Mouse (Mus musculus): Measurements from ENCODE around the gene Zhx3. TPM values are rescaled to one million over a fixed set of nuclear protein-coding genes. Genes with fewer than 3 reads are reported as not detected.

Zhx3 gene
- total and polyA plus RNA-seq, 2 experiments, result 12.3 to 33.5 TPM

GRCm38 (mm10) chr2:160869446-160869845 is 3.4 kb downstream of the Zhx3 start:
- Histone ChIP-seq H3K9ac (ENCODE audit: low read depth, low read length) (no peak overlapping the region), H3K79me2 (ENCODE audit: control insufficient read depth, insufficient read depth, low read length) (peaks cover 36% of the 10 kb centered on the region), H3K27ac (replicated peaks; ENCODE audit: insufficient read depth, low read depth, low read length) (no peak overlapping the region), H3K27me3 (ENCODE audit: control insufficient read depth, insufficient read depth, low read length) (no peaks in the 10 kb centered on the region), H3K36me3 (ENCODE audit: control insufficient read depth, insufficient read depth, low read length) (no peaks in the 10 kb centered on the region), H3K4me1 (ENCODE audit: control insufficient read depth, insufficient read depth, low read length) (peaks cover 28% of the 10 kb centered on the region), H3K4me3 (ENCODE audit: insufficient read depth, low read depth, low read length) (no peak overlapping the region; the same call in 1 of the 2 replicates)
- TF ChIP-seq CTCF (IDR thresholded peaks at IDR 0.05; ENCODE audit: low read depth, low read length), result no peak
- no peak for TF ChIP-seq POLR2A (IDR thresholded peaks at IDR 0.05; ENCODE audit: extremely low read depth, insufficient read depth, low read length)
- WGBS, result 15% methylated on average over 3 of the region's 3 CpGs
- peak; percentile 97 for DNase-seq (ENCODE audit: extremely low read depth, low read depth, low spot score)

DNA sequence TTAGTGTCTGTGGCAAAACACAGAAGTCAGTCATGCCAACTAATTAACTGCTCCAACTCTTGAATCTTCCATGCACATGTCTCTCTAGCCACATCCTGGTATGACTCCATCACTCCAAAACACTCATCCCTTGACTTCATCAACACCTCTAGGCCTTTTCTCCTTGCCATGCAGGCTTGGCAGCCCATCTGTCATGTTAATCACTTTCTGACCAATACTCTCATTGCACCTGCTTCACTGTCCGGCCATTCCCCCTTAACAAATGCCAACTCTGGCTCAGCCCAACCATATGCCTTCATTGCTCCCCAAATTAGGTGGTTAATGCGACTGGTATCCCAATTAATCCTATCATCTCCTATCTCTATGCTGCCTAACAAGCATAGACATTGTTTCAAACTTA is 7.5 kb downstream of the Zhx3 start:
- no peak overlapping the region for H3K4me3 ChIP-seq (ENCODE audit: insufficient read depth, low read depth, low read length)
- WGBS, result 89% methylated on average over 2 of the region's 2 CpGs
- no peak overlapping the region for H3K9ac ChIP-seq (ENCODE audit: low read depth, low read length)
- no peaks in the 10 kb centered on the region for H3K27me3 ChIP-seq (ENCODE audit: control insufficient read depth, insufficient read depth, low read length)
- H3K79me2 ChIP-seq (ENCODE audit: control insufficient read depth, insufficient read depth, low read length), result peaks cover 53% of the 10 kb centered on the region
- TF ChIP-seq POLR2A (IDR thresholded peaks at IDR 0.05; ENCODE audit: extremely low read depth, insufficient read depth, low read length), result no peak
- no peak for TF ChIP-seq CTCF (IDR thresholded peaks at IDR 0.05; ENCODE audit: low read depth, low read length)
- no peak overlapping the region; the same call in 1 of the 2 replicates for H3K27ac ChIP-seq (replicated peaks; ENCODE audit: insufficient read depth, low read depth, low read length)
- peaks cover 37% of the 10 kb centered on the region for H3K4me1 ChIP-seq (ENCODE audit: control insufficient read depth, insufficient read depth, low read length)
- H3K36me3 ChIP-seq (ENCODE audit: control insufficient read depth, insufficient read depth, low read length), result peaks cover 5% of the 10 kb centered on the region
- DNase-seq (ENCODE audit: extremely low read depth, low read depth, low spot score), result no peak

- TF ChIP-seq CTCF (IDR thresholded peaks at IDR 0.05; ENCODE audit: low read depth, low read length), result no peak
- TF ChIP-seq POLR2A (IDR thresholded peaks at IDR 0.05; ENCODE audit: extremely low read depth, insufficient read depth, low read length), result no peak
- DNase-seq (ENCODE audit: extremely low read depth, low read depth, low spot score), result no peak
- WGBS, result 87% methylated on average over 1 of the region's 1 CpGs
- peaks cover 43% of the 10 kb centered on the region for H3K4me1 ChIP-seq (ENCODE audit: control insufficient read depth, insufficient read depth, low read length)
- H3K4me3 ChIP-seq (ENCODE audit: insufficient read depth, low read depth, low read length), result no peak overlapping the region
- peaks cover 59% of the 10 kb centered on the region for H3K79me2 ChIP-seq (ENCODE audit: control insufficient read depth, insufficient read depth, low read length)
- H3K27me3 ChIP-seq (ENCODE audit: control insufficient read depth, insufficient read depth, low read length), result no peaks in the 10 kb centered on the region
- no peak overlapping the region for H3K9ac ChIP-seq (ENCODE audit: low read depth, low read length)
- peaks cover 5% of the 10 kb centered on the region for H3K36me3 ChIP-seq (ENCODE audit: control insufficient read depth, insufficient read depth, low read length)
- H3K27ac ChIP-seq (replicated peaks; ENCODE audit: insufficient read depth, low read depth, low read length), result no peak overlapping the region
These were observed 8.7 kb downstream of the Zhx3 start for GRCm38 (mm10) chr2:160864112-160864511.

GRCm38 (mm10) chr2:160860363-160860762 is 12.4 kb downstream of the Zhx3 start:
- Histone ChIP-seq H3K4me3 (ENCODE audit: insufficient read depth, low read depth, low read length) (no peak overlapping the region), H3K4me1 (ENCODE audit: control insufficient read depth, insufficient read depth, low read length) (peaks cover 35% of the 10 kb centered on the region), H3K36me3 (ENCODE audit: control insufficient read depth, insufficient read depth, low read length) (peaks cover 5% of the 10 kb centered on the region), H3K27ac (replicated peaks; ENCODE audit: insufficient read depth, low read depth, low read length) (peak overlapping the region; percentile 67), H3K9ac (ENCODE audit: low read depth, low read length) (no peak overlapping the region), H3K79me2 (ENCODE audit: control insufficient read depth, insufficient read depth, low read length) (peaks cover 45% of the 10 kb centered on the region; the same call in 1 of the 2 replicates), H3K27me3 (ENCODE audit: control insufficient read depth, insufficient read depth, low read length) (no peaks in the 10 kb centered on the region)
- 81% methylated on average over 1 of the region's 1 CpGs for WGBS
- TF ChIP-seq POLR2A (IDR thresholded peaks at IDR 0.05; ENCODE audit: extremely low read depth, insufficient read depth, low read length) (no peak), CTCF (IDR thresholded peaks at IDR 0.05; ENCODE audit: low read depth, low read length) (no peak)
- no peak for DNase-seq (ENCODE audit: extremely low read depth, low read depth, low spot score)

DNA sequence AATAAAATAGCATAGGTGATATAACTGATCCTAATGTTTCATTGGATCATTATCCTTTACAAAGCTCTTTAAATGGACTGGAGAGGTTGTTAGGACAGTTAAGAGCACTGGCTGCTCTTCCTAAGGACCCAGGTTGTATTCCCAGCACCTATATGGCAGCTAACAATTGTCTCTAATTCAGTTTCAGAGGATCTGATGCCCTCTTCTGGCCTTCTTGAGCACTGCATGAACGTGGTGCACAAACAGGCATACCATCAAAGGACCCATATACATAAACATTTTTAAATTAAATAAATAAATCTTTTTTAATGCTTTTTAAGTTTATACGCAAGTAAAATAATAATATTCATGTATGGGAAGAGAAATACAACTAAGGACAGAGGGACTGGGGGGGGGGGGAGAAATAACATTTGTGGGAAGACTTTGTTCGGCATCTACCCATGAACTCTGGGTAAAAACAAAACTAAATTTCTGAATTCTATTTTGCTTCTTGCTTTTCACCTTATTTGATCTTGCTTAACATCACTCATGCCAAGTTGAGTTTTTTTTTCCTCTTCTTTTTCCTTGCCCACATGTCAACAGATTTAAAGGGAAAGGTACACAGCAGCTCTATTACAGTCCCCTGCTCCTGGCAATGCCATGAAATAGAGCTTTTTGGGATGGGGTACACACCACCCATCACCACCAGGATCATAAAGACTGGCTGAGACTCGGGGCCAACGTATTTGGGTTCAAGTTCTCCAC is 16.3 kb downstream of the Zhx3 start:
- Histone ChIP-seq H3K4me3 (ENCODE audit: insufficient read depth, low read depth, low read length) (no peak overlapping the region), H3K27me3 (ENCODE audit: control insufficient read depth, insufficient read depth, low read length) (no peaks in the 10 kb centered on the region), H3K4me1 (ENCODE audit: control insufficient read depth, insufficient read depth, low read length) (peaks cover 38% of the 10 kb centered on the region), H3K27ac (replicated peaks; ENCODE audit: insufficient read depth, low read depth, low read length) (peak overlapping the region; percentile 78), H3K9ac (ENCODE audit: low read depth, low read length) (peak overlapping the region; percentile 61; the same call in 1 of the 2 replicates), H3K36me3 (ENCODE audit: control insufficient read depth, insufficient read depth, low read length) (no peaks in the 10 kb centered on the region; the same call in none of the 2 replicates), H3K79me2 (ENCODE audit: control insufficient read depth, insufficient read depth, low read length) (peaks cover 29% of the 10 kb centered on the region; the same call in 1 of the 2 replicates)
- peak; percentile 13; the same call in 1 of the 2 replicates for TF ChIP-seq CTCF (IDR thresholded peaks at IDR 0.05; ENCODE audit: low read depth, low read length)
- no peak for TF ChIP-seq POLR2A (IDR thresholded peaks at IDR 0.05; ENCODE audit: extremely low read depth, insufficient read depth, low read length)
- peak; percentile 77 for DNase-seq (ENCODE audit: extremely low read depth, low read depth, low spot score)
- 53% methylated on average over 5 of the region's 5 CpGs for WGBS

GRCm38 (mm10) chr2:160854687-160855086 is 18.1 kb downstream of the Zhx3 start:
- Histone ChIP-seq H3K9ac (ENCODE audit: low read depth, low read length) (no peak overlapping the region), H3K79me2 (ENCODE audit: control insufficient read depth, insufficient read depth, low read length) (peaks cover 22% of the 10 kb centered on the region; the same call in 1 of the 2 replicates), H3K27me3 (ENCODE audit: control insufficient read depth, insufficient read depth, low read length) (no peaks in the 10 kb centered on the region), H3K4me1 (ENCODE audit: control insufficient read depth, insufficient read depth, low read length) (peaks cover 38% of the 10 kb centered on the region), H3K4me3 (ENCODE audit: insufficient read depth, low read depth, low read length) (no peak overlapping the region), H3K36me3 (ENCODE audit: control insufficient read depth, insufficient read depth, low read length) (no peaks in the 10 kb centered on the region; the same call in 1 of the 2 replicates), H3K27ac (replicated peaks; ENCODE audit: insufficient read depth, low read depth, low read length) (no peak overlapping the region)
- TF ChIP-seq POLR2A (IDR thresholded peaks at IDR 0.05; ENCODE audit: extremely low read depth, insufficient read depth, low read length) (no peak), CTCF (IDR thresholded peaks at IDR 0.05; ENCODE audit: low read depth, low read length) (no peak)
- no peak for DNase-seq (ENCODE audit: extremely low read depth, low read depth, low spot score)

All from liver, adult 2 months (tissue).